ENCODE assay signal across 26 mouse cellular contexts in the genomic region with DNA sequence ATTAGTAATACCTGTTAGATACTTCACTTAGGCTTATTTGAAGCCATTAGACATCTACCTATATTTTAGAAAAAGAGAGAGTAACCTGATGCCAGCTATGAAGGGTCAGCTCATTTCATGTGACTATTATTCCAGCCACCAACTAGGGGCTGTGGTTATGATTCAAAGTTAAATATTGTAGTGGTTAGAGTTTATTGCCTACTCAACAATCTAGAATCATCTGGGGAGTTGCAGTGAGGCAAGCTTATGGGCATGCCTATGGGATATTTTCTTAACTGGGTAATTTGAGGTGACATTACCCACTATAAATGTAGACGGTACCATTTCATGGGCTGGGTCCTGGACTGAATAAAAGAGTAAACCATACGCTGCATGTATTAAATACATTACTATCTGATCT.
"Had no signal": no experiment of that assay in that cellular context is flagged by ENCODE, and none has a peak within 500 bp of the region (broad histone marks: within the 10 kb centered on the region; RNA-seq: fewer than 3 reads in every experiment).

No protein-coding gene starts in this region.

- DNase-seq: left cerebral cortex, postnatal 4 days; liver; liver, embryonic 13.5 days; liver, postnatal 0 days; lung, adult 18-20 months; lung, adult 2 months; lung, embryonic 14.5 days; lung, postnatal 10 days; lung, postnatal 14 days; lung, postnatal 36 days; lung, postnatal 4 days; midbrain, embryonic 14.5 days had no signal

- H3K4me2 ChIP-seq: limb, embryonic 12.5 days; limb, embryonic 13.5 days; limb, embryonic 15.5 days; liver, embryonic 11.5 days; liver, embryonic 12.5 days; liver, embryonic 13.5 days; liver, embryonic 15.5 days; lung, embryonic 14.5 days; lung, embryonic 15.5 days; midbrain, embryonic 11.5 days; midbrain, embryonic 12.5 days; midbrain, embryonic 13.5 days; midbrain, embryonic 15.5 days had no signal

- H3K36me3 ChIP-seq: limb, embryonic 10.5 days; limb, embryonic 12.5 days; limb, embryonic 13.5 days; limb, embryonic 15.5 days; liver, embryonic 12.5 days; liver, embryonic 13.5 days; liver, embryonic 15.5 days; lung, embryonic 15.5 days; midbrain, embryonic 10.5 days; midbrain, embryonic 12.5 days; midbrain, embryonic 13.5 days; midbrain, embryonic 15.5 days had no signal

- H3K4me3 ChIP-seq: limb, embryonic 10.5 days; limb, embryonic 12.5 days; limb, embryonic 13.5 days; limb, embryonic 15.5 days; liver, embryonic 12.5 days; liver, embryonic 13.5 days; liver, embryonic 15.5 days; lung, embryonic 15.5 days; megakaryocyte, embryonic 14.5 days; midbrain, embryonic 10.5 days; midbrain, embryonic 12.5 days; midbrain, embryonic 13.5 days; midbrain, embryonic 15.5 days had no signal

- H3K27me3 ChIP-seq: limb, embryonic 12.5 days; limb, embryonic 13.5 days; limb, embryonic 15.5 days; liver, embryonic 12.5 days; liver, embryonic 13.5 days; liver, embryonic 15.5 days; lung, embryonic 15.5 days; megakaryocyte, embryonic 14.5 days; midbrain, embryonic 12.5 days; midbrain, embryonic 13.5 days; midbrain, embryonic 15.5 days had no signal
